Mouse (Mus musculus) gastrocnemius, adult 18-20 months (tissue): Measurements from ENCODE around the gene Galnt18. TPM values are rescaled to one million over a fixed set of nuclear protein-coding genes. Genes with fewer than 3 reads are reported as not detected.

ENCODE experiments used
- DNase-seq: peaks from one replicate; pipeline ENCODE4 v3.0.0; 2021; ENCODE audit warnings: low spot score
- total RNA-seq, 2 experiments: library from RNA; stranded (reverse); gene quantifications; 2 replicates each; pipeline ENCODE4 v1.2.3; 2021

The Galnt18 gene
- total RNA-seq, 2 experiments from 2014 or later: 2.6 to 3.2 TPM

- no peak for DNase-seq
These were observed 141.3 kb downstream of the Galnt18 start for GRCm38 (mm10) chr7:111638465-111638864.

GRCm38 (mm10) chr7:111637866-111638448, 141.8 kb downstream of the Galnt18 start:
- DNase-seq: no peak

- no peak for DNase-seq
These were observed 143.3 kb downstream of the Galnt18 start for GRCm38 (mm10) chr7:111636503-111636902.

- DNase-seq: no peak
These were observed 148.5 kb downstream of the Galnt18 start for GRCm38 (mm10) chr7:111631265-111631664.

- no peak for DNase-seq
These were observed 153.5 kb downstream of the Galnt18 start for GRCm38 (mm10) chr7:111626232-111626631.

- no peak for DNase-seq
These were observed 154.0 kb downstream of the Galnt18 start for GRCm38 (mm10) chr7:111625736-111626135.

- DNase-seq: peak; percentile 18
These were observed 163.4 kb downstream of the Galnt18 start for GRCm38 (mm10) chr7:111616231-111616937.

GRCm38 (mm10) chr7:111614471-111614870, 165.3 kb downstream of the Galnt18 start:
- DNase-seq: no peak

GRCm38 (mm10) chr7:111607476-111607875, 172.3 kb downstream of the Galnt18 start:
- DNase-seq: no peak

- no peak for DNase-seq
These were observed 173.7 kb downstream of the Galnt18 start for GRCm38 (mm10) chr7:111606091-111606490.

- DNase-seq: no peak
These were observed 174.1 kb downstream of the Galnt18 start for GRCm38 (mm10) chr7:111605663-111606062.

GRCm38 (mm10) chr7:111604578-111605208, 175.1 kb downstream of the Galnt18 start:
- DNase-seq: no peak

- no peak for DNase-seq
These were observed 176.6 kb downstream of the Galnt18 start for GRCm38 (mm10) chr7:111603186-111603585.

GRCm38 (mm10) chr7:111601339-111602067, 178.3 kb downstream of the Galnt18 start:
- no peak for DNase-seq

- DNase-seq: no peak
These were observed 179.0 kb downstream of the Galnt18 start for GRCm38 (mm10) chr7:111600756-111601155.

- no peak for DNase-seq
These were observed 186.1 kb downstream of the Galnt18 start for GRCm38 (mm10) chr7:111593680-111594079.

GRCm38 (mm10) chr7:111589506-111590125, 190.2 kb downstream of the Galnt18 start:
- DNase-seq: no peak

- peak; percentile 7 for DNase-seq
These were observed 191.4 kb downstream of the Galnt18 start for GRCm38 (mm10) chr7:111588291-111588781.

GRCm38 (mm10) chr7:111580547-111580946, 199.2 kb downstream of the Galnt18 start:
- no peak for DNase-seq

GRCm38 (mm10) chr7:111575096-111575495, 204.7 kb downstream of the Galnt18 start:
- DNase-seq: no peak

- no peak for DNase-seq
These were observed 207.4 kb downstream of the Galnt18 start for GRCm38 (mm10) chr7:111572336-111572735.
